Mouse (Mus musculus) thymus, adult 2 months (tissue): ENCODE results near the gene Gpx6.

ENCODE experiments used
- CTCF ChIP-seq: fragments of 200-500 bp; IDR thresholded peaks from 2 replicates; pipeline ENCODE4 v1.5.1; 2012; ENCODE audit warnings: mild to moderate bottlenecking, control low read depth, low read length, moderate library complexity, borderline replicate concordance; ENCODE audit not compliant: control insufficient read depth, poor library complexity, insufficient read depth; ENCODE audit errors: extremely low read depth
- POLR2A ChIP-seq: fragments of 200-500 bp; IDR thresholded peaks from 2 replicates; pipeline ENCODE4 v1.6.1; 2012; ENCODE audit warnings: mild to moderate bottlenecking, low read length, control low read depth, moderate library complexity; ENCODE audit not compliant: control insufficient read depth, poor library complexity, insufficient read depth; ENCODE audit errors: extremely low read depth

DNA sequence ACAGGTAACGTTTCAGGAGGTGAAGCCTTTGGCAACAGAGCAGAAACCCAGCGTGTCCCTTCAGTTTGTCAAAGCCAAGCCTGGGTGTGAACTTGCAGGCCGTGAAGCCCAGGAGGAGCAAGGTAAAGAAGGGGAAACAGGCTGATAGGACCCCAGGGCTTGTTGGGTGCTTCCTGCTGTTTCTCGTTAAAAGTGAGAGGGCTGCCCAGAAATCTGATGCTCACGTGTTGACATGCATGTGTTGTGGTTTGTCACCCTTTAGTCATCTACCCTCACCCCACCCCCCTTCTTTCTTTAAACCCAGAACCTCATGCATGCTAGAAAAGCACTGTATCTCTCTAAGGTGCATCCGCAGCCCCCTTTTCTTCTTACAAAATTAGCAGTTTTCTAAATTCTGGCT is 54.7 kb downstream of the Gpx6 start:
- TF ChIP-seq CTCF (no peak), POLR2A (no peak)
